Mouse (Mus musculus): ENCODE measurements around the gene Myrf. TPM values are rescaled to one million over a fixed set of nuclear protein-coding genes. Genes with fewer than 3 reads are reported as not detected.
A peak's percentile ranks its signal among the peaks of the same experiment; 100 is the strongest.

The Myrf gene
- total RNA-seq, 4 experiments from 2014 or later = 31.6 to 37.2 (median 36.7) TPM

DNA sequence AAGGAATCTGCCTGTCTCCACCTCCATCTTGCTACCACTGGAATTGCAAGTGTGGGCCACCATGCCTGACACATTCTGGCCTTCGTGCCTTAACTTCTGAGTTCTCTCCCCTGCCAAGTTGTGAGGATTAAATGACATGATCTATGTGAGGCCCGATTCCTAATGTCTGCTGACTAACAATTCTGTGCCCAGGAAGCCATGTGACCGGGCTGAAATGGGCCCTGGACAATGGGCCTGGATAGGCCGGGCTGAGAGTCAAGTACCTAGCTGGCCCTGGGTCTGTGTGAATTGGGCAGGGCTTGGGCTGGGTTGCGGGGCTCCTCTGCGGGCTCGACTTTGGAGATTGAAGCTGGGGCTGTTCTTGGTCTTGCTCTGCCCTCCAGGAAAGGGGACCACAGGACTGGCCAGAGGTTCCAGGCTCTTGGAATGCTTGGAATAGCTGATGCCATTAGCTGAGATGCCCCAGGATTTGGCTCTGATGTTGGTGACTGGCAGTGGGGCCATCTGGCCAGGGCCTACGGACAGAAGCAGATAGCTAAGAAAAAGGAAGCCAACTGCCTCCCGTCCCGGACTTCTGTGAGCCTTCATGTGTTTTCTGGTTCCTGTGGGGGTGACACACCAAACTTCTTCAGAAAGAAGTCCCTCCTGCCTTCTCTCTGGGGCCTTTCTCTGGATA, 26.6 kb downstream of the Myrf start:
- DNase-seq (ENCODE audit: low spot score in 2 of 2) = no peak

DNA sequence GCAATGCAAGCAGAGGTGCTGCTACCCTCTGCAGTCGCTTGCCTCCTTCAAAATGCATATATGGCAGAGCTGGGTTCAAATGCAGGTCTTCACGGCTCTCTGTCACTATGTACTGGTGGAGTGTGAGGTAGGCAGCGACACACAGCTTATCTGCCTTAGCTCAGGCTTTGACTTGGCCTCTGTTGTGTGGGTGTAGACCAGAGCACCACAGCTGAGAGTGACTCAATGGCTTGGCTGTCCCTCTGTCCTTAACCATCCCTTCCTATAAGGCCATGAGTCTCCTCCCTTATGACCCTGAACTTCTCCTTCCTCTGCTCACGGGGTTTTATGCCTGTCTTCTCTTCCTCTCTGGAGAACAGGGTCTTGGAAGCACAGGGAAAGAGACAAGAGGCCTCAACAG, 29.7 kb downstream of the Myrf start:
- DNase-seq (ENCODE audit: low spot score in 2 of 2) = no peak

DNA sequence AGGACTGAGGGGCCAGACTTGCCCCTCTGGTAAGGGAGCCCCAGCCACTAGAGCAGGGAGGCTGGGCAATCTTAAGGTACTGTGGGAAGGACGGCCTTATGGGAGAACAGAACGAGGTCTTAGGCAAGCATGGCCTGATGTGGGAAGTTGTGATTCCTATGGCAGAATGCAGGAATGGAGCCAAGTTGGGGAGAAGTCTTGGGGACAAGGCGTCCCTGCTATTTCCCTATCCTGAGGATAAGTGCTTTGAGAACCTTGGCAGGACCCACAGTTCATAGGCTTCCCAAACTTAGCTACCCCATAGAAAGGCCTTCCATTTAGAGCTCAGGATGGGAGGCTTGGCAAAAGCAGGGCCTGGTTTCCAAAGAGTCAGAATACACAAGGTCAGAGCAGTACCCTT, 31.7 kb downstream of the Myrf start:
- no peak for DNase-seq (ENCODE audit: low spot score in 2 of 2)

DNA sequence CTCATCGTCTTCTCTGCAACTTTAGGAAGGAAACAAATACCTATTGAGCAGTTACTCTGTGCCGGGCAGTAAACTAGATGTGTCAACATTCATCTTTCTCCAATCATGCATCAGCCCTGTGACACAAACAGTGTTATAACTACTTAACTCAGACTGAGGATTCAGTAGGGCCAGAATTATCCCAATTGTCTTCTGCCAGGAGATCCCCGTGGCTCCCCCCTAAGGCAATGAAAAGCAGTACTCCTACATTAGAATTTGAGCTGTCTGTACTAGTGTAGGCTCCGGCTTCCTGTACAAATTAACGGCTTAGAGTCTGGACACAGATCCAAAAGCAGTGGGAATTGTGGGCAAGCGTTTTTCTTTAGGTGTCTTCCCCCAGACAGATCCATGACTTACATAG, 35.5 kb downstream of the Myrf start:
- no peak for DNase-seq (ENCODE audit: low spot score in 2 of 2)

DNA sequence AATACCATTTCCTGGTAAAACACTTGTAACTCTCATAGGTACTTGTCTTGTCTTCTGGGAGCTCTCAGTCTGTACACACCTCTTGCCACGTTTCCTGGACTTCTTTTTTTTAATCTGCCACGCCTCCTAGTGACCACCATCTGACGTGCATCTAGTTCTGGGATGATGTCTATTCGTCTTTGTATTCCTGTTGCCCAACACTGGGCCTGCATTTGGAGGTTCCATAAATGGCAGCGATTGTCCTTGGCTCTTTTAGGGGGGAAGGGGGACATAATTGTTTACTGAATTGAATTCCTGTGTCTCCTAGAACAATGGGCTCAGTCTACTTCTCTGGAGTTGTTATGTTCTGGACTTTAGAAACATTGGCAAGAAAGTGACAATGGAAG, 35.9 kb downstream of the Myrf start:
- DNase-seq (ENCODE audit: low spot score in 2 of 2) = peak; percentile 61 to 78

DNA sequence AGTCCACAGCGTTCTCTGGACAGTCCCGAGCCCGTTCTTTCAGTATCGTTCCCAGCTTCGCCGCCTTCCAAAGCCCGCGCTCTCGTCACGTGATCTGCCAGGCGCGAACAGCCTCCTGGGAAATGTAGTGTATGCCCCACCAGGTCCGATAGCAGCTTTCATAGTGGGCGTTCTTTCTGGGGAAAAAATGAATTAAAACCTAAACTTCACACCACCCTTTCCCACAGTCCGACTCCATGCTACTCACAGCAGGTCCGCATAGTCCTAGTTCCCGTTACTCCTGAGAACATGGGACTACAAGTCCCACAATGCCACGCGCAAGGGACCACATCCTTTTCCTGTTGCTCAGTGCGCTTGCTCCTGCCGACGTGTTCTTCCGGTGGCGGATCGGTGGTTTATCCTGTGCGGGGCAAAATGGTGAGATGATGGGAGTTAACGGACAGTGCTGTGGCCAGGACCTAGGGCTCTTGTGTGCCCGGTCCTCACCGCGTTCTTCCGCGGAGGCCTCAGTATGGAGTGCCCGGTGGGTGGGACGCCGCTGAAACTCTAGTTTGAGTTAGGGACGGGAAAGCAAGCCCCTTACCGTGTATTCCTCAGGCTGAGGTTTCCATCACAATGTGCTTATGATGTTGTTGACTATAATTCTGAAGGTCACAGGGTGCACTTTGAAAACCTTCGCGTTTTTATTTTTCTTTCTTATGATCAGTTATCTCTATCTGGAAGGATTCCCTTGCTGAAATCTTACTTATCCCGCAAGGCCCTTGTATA, 36.5 kb downstream of the Myrf start, which contains the start of the genes Tmem258 and Fen1:
Gene Tmem258 (plus strand): TSS at position 167 of the 768 bp plus-strand sequence.
Gene Fen1 (minus strand): TSS at position 322 of the 768 bp plus-strand sequence.
- peak; percentile 90 to 93 for DNase-seq (ENCODE audit: low spot score in 2 of 2)

DNA sequence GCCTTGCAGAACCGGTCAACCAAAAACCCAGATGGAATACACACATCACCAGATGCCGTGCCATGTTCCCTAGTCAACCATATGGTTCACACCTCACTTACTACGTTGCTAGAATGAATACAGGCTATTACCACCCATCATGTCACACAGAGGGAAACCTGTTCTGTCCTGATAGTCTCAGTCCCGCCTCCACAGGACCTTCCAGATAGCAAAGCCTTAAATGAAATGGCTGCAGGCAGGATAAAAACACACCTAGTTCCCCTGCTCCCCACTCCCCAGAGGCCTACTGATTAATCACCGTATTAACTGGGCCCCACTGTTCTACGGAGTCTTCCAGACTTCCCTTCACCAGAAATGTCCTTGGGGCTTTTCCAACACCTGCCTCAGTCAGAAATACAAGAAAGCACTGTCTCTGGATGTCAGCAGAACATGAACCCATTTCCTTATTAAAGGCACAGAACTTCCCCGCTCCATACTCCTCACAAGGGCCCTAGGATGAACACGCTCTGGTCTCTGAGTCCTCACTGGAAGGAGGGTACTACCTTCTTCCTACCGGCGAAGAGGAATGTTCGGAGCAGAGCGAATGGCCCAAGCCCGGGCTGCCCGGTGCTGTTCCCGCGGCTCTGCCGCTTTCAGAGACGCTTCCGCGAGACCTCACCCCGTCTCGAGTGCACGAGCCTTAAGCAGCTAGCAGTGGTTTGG, 37.3 kb downstream of the Myrf start:
- no peak for DNase-seq (ENCODE audit: low spot score in 2 of 2)

DNA sequence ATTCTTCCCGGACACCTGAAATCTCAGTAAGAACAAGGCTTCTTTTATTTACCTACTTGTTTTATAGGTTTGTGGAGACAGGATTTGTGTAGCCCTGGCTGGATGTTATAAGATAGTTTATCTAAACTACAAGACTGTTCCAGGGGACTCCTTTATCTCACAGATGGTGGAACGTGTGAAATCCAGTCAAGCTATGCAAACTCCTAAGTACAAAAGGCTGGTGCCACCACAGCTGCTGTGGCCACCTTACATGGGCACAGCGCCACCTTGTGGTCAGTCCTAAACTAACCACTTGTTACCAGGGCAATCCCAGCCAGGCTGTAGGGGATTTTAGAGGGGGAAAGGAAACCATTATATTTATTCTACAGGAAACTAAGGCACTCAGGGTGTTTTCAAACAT, 41.8 kb downstream of the Myrf start:
- DNase-seq (ENCODE audit: low spot score in 2 of 2) = peak in 1 of 2 experiments; percentile 80

DNA sequence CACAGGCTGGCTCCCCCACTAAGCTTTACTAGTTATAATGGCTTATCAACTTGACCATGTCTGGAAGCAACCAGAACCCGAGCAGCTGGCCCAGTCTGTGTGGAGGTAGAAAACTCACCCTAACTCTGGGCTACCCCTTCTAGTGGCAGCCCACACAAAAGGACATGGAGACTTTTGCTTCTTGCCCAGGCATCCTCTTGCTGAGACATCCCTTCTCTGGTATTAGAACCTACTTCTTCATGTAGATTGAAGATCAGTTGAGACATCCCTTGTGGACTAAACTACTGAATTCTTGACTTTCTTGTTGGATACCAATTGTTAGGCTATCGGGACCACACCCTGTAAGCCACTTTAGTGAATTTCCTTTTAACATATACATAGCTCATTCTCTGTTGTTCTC, 42.3 kb downstream of the Myrf start:
- DNase-seq (ENCODE audit: low spot score in 2 of 2) = no peak

DNA sequence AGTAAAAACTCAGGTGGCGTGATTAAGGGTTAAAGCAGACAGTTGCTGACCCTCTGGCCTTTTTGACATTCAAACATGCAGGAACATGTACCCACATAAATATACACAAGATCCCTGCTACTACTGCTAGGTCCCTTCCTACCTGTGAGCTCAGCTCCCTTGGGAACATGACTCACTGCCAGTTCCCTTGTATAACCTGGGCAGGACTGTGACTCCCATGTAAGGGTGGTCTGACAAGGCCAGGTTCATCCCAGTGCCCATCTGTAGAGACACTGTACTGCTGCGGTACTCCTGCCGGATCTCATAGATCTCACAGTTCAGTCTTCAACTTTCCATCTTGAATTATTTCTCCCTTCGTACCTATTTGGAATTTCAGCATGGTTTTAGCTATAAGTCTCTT, 43.4 kb downstream of the Myrf start:
- no peak for DNase-seq (ENCODE audit: low spot score in 2 of 2)

DNA sequence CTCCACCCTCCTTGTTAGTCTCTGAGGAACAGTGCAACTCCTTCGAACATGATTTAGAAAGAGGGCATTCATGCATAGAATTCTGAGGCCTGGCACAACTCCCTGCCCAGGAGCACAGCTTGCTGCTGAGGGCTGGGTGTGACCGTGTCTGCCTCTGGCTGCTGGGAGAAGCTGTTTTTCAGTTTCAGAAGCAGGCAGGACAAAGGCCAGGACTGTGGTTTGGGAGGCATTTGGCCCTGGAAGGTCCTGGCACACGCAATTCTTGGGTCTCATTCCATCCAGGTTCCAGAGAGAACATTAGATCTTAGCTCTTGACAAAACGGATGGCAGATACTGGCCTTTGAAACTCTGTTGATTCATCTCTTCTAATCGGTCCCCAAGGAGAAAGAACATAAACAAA, 45.3 kb downstream of the Myrf start:
- no peak for DNase-seq (ENCODE audit: low spot score in 2 of 2)

DNA sequence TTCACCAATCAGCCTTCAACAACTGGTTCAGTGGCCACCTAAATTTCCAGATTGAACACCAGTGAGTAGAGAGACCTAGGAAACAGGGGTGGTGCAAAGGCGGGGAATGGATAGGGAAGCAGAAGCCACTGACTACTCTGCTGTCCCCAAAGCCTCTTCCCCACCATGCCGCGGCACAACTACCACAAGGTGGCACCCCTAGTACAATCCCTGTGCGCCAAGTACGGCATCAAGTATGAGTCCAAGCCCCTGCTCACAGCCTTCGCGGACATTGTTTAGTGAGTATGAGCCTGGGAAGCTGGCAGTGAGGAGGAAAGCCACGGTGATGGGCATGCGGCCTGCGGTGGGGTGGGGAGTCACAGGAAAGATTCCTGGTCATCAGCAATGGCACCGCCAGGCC, 46.2 kb downstream of the Myrf start:
- no peak for DNase-seq (ENCODE audit: low spot score in 2 of 2)

DNA sequence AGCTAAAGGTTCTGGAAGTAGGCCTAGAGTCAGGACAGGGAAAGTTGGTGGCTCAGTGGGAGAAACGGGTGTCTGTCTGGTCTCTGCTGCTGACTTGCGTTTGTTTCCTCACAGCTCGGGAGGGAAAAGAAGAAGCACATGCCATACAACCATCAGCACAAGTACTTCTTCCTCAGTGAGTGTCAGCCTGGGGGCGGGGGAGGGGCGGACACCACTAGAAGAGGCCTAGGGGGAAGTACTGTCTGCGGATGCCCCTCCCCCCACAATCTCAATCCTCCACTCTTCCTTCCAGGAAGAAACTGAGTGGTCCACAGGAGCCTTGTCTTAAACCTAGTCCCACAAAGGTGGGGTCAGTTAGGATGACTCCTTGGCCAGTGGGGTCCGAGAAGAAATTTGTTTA, 49.2 kb downstream of the Myrf start:
- no peak for DNase-seq (ENCODE audit: low spot score in 2 of 2)

DNA sequence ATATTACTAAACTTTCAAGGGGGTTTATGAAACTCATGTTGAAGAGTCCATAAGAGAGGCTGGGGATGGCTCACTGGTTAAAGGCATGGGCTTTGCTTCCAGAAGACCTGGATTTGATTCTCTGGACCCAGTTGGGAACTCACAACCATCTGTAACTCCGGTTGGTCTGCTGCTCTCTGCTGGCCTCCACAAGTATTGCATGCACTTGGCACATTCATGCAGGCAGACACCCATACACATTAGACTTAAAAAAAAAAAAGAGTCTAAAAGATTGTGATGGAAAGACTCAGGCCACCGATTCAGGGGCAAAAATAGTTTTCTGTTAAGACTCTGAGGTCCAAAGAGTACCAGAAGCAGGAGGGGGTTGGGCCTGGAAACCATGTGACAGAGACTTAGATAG, 49.8 kb downstream of the Myrf start:
- DNase-seq (ENCODE audit: low spot score in 2 of 2) = peak; percentile 70 to 77

DNA sequence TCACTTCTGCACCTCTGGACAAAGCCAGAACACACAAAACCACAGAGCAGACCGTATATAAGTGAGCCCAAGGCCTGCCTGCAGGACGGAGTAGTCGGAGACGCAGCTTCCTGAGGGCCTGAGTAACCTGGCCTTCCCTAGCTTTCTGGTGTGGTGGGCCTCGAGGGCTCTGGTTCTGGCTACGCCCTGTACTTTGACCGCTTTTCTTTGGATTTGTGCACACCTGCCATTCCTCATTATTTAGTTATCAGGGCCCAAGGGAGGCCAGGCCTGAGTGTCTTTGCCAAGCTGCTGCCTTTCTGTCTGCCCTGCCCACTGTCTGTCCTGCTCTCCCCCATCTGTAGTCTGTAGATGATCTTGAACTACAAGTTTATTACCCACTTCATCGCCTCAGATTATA, 50.6 kb downstream of the Myrf start:
- no peak for DNase-seq (ENCODE audit: low spot score in 2 of 2)

DNA sequence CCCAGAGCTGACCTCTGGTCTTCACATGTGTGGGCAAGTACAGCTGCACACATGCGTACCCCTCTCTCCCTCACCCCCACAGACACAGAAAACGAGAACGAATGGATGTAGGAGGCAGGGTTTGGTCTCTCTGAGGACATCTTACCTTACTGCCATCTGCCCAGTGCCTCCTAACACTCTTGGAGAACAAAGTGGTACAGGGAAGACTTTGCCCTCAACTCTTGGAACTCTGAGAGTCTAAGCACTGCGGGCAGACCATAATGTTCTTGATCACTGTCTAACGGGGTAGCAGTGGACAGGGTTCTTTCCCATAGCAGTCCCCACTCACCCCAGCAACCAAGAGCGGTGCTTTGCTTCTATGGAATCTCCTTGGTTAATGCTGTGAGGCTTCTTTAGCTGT, 51.5 kb downstream of the Myrf start:
- DNase-seq (ENCODE audit: low spot score in 2 of 2) = no peak

DNA sequence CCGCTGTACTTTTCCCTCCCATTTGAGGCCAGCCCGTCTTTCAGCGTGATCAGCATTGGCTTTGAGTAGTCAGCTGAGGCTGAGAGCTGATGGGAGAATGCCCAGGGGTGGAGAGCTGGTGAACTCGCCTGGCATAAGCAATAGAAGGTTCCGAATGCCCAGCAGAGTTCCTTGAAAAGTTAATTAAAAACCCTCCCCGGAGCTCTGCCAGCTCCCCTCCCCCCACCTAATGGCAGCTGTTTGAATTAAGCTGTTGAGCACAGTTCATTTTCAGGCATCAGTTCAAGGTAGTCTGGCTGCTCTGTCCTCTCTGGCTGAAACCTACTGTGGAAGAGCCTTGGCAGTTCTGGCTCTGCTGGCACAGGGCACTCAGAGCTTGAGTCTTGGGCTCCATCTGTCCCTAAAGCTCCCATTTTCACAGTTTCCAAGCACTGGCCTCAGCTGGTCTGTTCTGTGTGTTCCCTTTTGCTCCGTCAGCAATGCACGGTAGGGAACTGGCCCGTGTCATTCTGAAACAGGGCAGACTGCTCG, 52.2 kb downstream of the Myrf start:
- DNase-seq (ENCODE audit: low spot score in 2 of 2) = peak; percentile 81 to 88

DNA sequence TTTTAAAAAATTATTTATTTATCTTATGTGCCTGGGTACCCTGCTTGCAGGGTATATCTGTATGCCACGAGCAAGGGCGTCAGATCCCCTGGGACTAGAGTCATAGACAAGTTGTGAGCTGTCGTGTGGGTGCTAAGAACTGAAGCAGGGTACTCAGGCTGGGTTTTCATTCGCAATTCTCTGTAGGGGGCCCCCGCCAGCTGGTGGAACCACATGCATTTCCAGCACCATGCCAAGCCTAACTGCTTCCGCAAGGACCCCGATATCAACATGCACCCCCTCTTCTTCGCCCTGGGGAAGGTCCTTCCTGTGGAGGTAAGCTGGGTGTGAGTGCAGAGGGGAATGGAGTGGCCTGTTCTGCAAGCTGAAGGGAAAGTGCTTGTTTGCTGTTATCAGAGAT, 54.0 kb downstream of the Myrf start:
- no peak for DNase-seq (ENCODE audit: low spot score in 2 of 2)

DNA sequence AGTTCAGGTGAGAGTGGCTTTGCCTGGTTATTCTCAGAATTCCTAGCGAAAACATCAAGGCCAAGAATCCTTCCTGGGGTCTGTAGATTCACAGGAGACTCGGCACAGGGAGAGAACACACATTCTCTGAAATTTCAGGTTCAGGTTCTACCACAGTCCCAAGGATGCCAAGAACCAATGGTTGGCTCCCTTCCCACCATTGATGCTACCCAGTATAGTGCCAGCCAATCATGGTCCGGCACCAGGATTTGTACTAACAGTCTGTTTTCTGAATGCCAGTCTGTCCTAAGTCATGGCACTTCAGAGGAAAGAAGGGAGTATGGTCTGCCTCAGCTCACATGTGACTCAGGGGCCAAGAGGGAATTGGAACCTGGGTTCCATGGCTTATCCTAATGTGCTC, 54.7 kb downstream of the Myrf start:
- no peak for DNase-seq (ENCODE audit: low spot score in 2 of 2)

DNA sequence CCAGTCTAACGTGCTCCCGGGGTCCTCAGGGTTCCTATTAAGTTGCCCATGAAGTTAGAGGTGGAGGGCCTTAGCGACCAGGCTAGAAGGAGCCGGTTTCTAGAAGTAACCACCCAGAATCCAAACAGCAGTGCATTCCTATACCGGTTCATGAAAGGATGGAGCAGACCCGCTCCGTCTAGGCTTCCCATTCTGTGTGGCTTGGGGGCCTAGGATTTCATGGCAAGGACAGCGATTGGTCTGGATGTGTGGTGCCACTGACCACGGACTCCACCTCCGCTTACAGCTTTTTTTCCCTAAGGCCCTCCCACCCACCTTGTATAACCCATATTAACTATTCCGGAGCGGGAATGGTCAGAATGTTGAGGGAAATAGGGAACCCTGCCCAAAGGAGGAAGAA, 56.5 kb downstream of the Myrf start:
- DNase-seq (ENCODE audit: low spot score in 2 of 2) = no peak

DNA sequence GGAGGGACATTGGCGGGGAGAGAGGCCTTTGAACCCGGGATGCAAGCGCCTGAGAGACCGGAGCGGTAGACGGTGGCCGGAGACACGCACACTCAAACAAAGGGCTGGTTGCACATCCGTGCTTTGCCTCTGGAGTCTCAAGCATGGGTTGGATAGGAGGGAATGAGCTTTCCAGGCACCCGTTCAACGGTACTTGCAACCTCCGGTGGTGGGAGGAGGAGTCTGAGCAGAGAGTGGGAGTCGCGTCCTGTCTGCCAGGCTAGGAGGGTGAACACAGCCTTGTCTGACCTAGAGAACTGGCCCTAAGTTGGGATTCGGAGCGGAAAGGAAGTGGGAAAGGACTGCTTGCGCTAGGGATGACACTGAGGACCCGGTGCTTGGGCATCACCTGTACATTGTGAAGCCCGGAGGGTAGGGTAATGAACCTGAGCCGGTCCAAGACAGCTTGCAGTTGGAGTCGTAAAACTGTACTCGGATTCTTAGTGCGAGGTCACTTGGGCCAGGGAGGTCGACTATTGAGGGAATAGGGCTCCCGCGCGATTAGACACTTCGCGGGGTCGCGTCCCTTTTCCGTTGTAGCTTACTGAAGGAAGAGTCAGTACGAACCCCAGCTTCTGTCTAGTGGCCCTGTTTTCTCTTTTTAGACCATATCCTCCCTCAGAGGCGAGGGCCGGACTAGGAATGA, 57.1 kb downstream of the Myrf start:
- peak; percentile 74 to 80 for DNase-seq (ENCODE audit: low spot score in 2 of 2)

Data from layer of hippocampus, adult 8-10 months (tissue).